ENCODE assay signal across 17 mouse cellular contexts in genomic region chr11:60709481-60710465, GRCm38 (mm10). TPM values are rescaled to one million over a fixed set of nuclear protein-coding genes. Genes with fewer than 3 reads are reported as not detected.
DNase-seq lines count a peak whose midpoint lies in the region; ATAC-seq lines count a peak whose summit lies in the region.
"Had no signal": no experiment of that assay in that cellular context is flagged by ENCODE, and none has a peak within 500 bp of the region (broad histone marks: within the 10 kb centered on the region; RNA-seq: fewer than 3 reads in every experiment).

No protein-coding gene starts in this region.

- peak; percentile 3 for DNase-seq in cerebellum, adult 8-10 months
- DNase-seq in cerebellum, postnatal 36 days = no peak
- peak; percentile 2 to 8 for DNase-seq in kidney, postnatal 4 days
- DNase-seq in kidney, postnatal 14 days = no peak
- peak; percentile 47 for DNase-seq in midbrain, embryonic 11.5 days (ENCODE audit: low spot score, missing footprints)
- peak; percentile 9 for DNase-seq in gastrocnemius, postnatal 14 days
- no peak for DNase-seq in embryo, embryonic 10 days (ENCODE audit: low spot score)
- DNase-seq: kidney, adult 2 months; thymus, adult 2 months had no signal

- no peaks in the 10 kb centered on the region for H3K27me3 ChIP-seq in midbrain, embryonic 11.5 days (ENCODE audit: control insufficient read depth, insufficient read depth, low read length)
- H3K27me3 ChIP-seq in midbrain, embryonic 15.5 days (replicated peaks) = no peaks in the 10 kb centered on the region
- H3K27me3 ChIP-seq: embryonic facial prominence, embryonic 13.5 days; forebrain, embryonic 12.5 days; heart, embryonic 15.5 days had no signal

- peaks cover 72% of the 10 kb centered on the region for H3K36me3 ChIP-seq in midbrain, embryonic 11.5 days (ENCODE audit: control insufficient read depth, insufficient read depth, low read length)
- peaks cover 89% of the 10 kb centered on the region for H3K36me3 ChIP-seq in midbrain, embryonic 15.5 days (replicated peaks)

- H3K27ac ChIP-seq in midbrain, embryonic 11.5 days (ENCODE audit: low read depth, low read length) = no peak overlapping the region
- H3K27ac ChIP-seq in midbrain, embryonic 15.5 days = no peak overlapping the region
- H3K27ac ChIP-seq: embryonic facial prominence, embryonic 13.5 days; forebrain, embryonic 12.5 days; heart, embryonic 15.5 days; hindbrain, embryonic 14.5 days; limb, embryonic 10.5 days; midbrain, embryonic 10.5 days had no signal

- no peak overlapping the region for H3K9ac ChIP-seq in midbrain, embryonic 11.5 days (ENCODE audit: low read length)
- no peak overlapping the region for H3K9ac ChIP-seq in midbrain, embryonic 15.5 days
- H3K9ac ChIP-seq: embryonic facial prominence, embryonic 13.5 days; forebrain, embryonic 12.5 days; heart, embryonic 15.5 days; hindbrain, embryonic 14.5 days had no signal

- intact Hi-C loops in gastrocnemius, postnatal 14 days (cut with DNase I; ENCODE audit: low total_unique reads) = no loop called here

- H3K4me3 ChIP-seq in midbrain, embryonic 11.5 days (ENCODE audit: low read depth, low read length) = no peak overlapping the region
- H3K4me3 ChIP-seq in midbrain, embryonic 15.5 days = no peak overlapping the region
- H3K4me3 ChIP-seq: embryonic facial prominence, embryonic 13.5 days; forebrain, embryonic 12.5 days; heart, embryonic 15.5 days; limb, embryonic 10.5 days; midbrain, embryonic 10.5 days; myocyte had no signal

- H3K4me2 ChIP-seq in midbrain, embryonic 11.5 days = no peak overlapping the region
- H3K4me2 ChIP-seq in midbrain, embryonic 15.5 days = no peak overlapping the region
- H3K4me2 ChIP-seq: embryonic facial prominence, embryonic 13.5 days; forebrain, embryonic 12.5 days; heart, embryonic 15.5 days; hindbrain, embryonic 14.5 days had no signal

- no peaks in the 10 kb centered on the region for H3K4me1 ChIP-seq in midbrain, embryonic 11.5 days (ENCODE audit: control insufficient read depth, insufficient read depth, low read length)
- H3K4me1 ChIP-seq in midbrain, embryonic 15.5 days = no peaks in the 10 kb centered on the region
- H3K4me1 ChIP-seq: embryonic facial prominence, embryonic 13.5 days; forebrain, embryonic 12.5 days; limb, embryonic 10.5 days; midbrain, embryonic 10.5 days had no signal

- 92% methylated on average over 45 of the region's 45 CpGs for WGBS in midbrain, embryonic 11.5 days
- WGBS in midbrain, embryonic 15.5 days = 94% methylated on average over 45 of the region's 45 CpGs

- no peaks in the 10 kb centered on the region for H3K9me3 ChIP-seq in midbrain, embryonic 11.5 days (ENCODE audit: control insufficient read depth, low read length)
- H3K9me3 ChIP-seq in midbrain, embryonic 15.5 days = no peaks in the 10 kb centered on the region
- H3K9me3 ChIP-seq: embryonic facial prominence, embryonic 13.5 days; forebrain, embryonic 12.5 days; heart, embryonic 15.5 days; limb, embryonic 10.5 days; midbrain, embryonic 10.5 days had no signal

- ATAC-seq in midbrain, embryonic 11.5 days (ENCODE audit: low FRiP score) = no peak
- ATAC-seq in midbrain, embryonic 15.5 days (replicated peaks) = no peak

RNA-seq across cellular contexts. Expression of gene Llgl1, which starts 10.2 kb away (rescaled TPM):
- polyA plus RNA-seq in midbrain, embryonic 11.5 days (2014; fragmentation: Nextera tagmentation; extraction: Ambion mirVana) = 87.8 and 101 TPM in 2 replicates
- 53.0 and 57.9 TPM in 2 replicates for polyA plus RNA-seq in midbrain, embryonic 15.5 days (2015; fragmentation: Nextera tagmentation; extraction: Ambion mirVana)
- total RNA-seq in gastrocnemius, postnatal 14 days (2021) = 10 to 100 TPM; 12.1 to 14.5 TPM

RNA-seq across cellular contexts. Expression of gene Flii, which starts 17.3 kb away (rescaled TPM):
- 52.3 and 59.3 TPM in 2 replicates for polyA plus RNA-seq in midbrain, embryonic 11.5 days (2014; fragmentation: Nextera tagmentation; extraction: Ambion mirVana)
- 81.5 and 83.4 TPM in 2 replicates for polyA plus RNA-seq in midbrain, embryonic 15.5 days (2015; fragmentation: Nextera tagmentation; extraction: Ambion mirVana)
- 10 to 100 TPM; 87.8 to 90.9 TPM for total RNA-seq in gastrocnemius, postnatal 14 days (2021)

RNA-seq across cellular contexts. Expression of gene Mief2, which starts 18.4 kb away (rescaled TPM):
- polyA plus RNA-seq in midbrain, embryonic 11.5 days (2014; fragmentation: Nextera tagmentation; extraction: Ambion mirVana) = 10.2 and 13.6 TPM in 2 replicates
- polyA plus RNA-seq in midbrain, embryonic 15.5 days (2015; fragmentation: Nextera tagmentation; extraction: Ambion mirVana) = 23.8 and 25.4 TPM in 2 replicates
- total RNA-seq in gastrocnemius, postnatal 14 days (2021) = 10 to 100 TPM; 82.5 to 88.4 TPM

Comparison
In these comparisons a context has a peak if more than half of its experiments do, and no peak if none do; other contexts are left out.
1. DNase-seq: peak in cerebellum, adult 8-10 months (single experiment), kidney, postnatal 4 days (2 of 2), midbrain, embryonic 11.5 days (single experiment) and gastrocnemius, postnatal 14 days (single experiment); none in cerebellum, postnatal 36 days (0 of 2), kidney, postnatal 14 days (single experiment) and embryo, embryonic 10 days (single experiment).